Comparison of ENCODE assay signal across 13 mouse cellular contexts in genomic region chr4:97673854-97674510, GRCm38 (mm10).
DNase-seq lines count a peak whose midpoint lies in the region; ATAC-seq lines count a peak whose summit lies in the region.
"Had no signal": no experiment of that assay in that cellular context is flagged by ENCODE, and none has a peak within 500 bp of the region (broad histone marks: within the 10 kb centered on the region; RNA-seq: fewer than 3 reads in every experiment).

No protein-coding gene starts in this region.

- peak; percentile 40; the same call in 1 of the 2 replicates for ATAC-seq in kidney, embryonic 14.5 days (ENCODE audit: low FRiP score, low TSS enrichment)
- peak; percentile 67 for ATAC-seq in CD4-positive, CD25-positive, alpha-beta regulatory T cell, adult 4 months
- ATAC-seq in embryonic facial prominence, embryonic 14.5 days (ENCODE audit: low read depth) = no peak
- no peak for ATAC-seq in erythroblast, adult 5-6 weeks (replicated peaks; ENCODE audit: low FRiP score, poor library complexity, severe bottlenecking)

- no peaks in the 10 kb centered on the region for H3K36me3 ChIP-seq in kidney, embryonic 14.5 days (ENCODE audit: control insufficient read depth, insufficient read depth, low read length)
- H3K36me3 ChIP-seq in embryonic facial prominence, embryonic 14.5 days (ENCODE audit: control insufficient read depth, insufficient read depth, low read length) = no peaks in the 10 kb centered on the region
- no peaks in the 10 kb centered on the region for H3K36me3 ChIP-seq in limb, embryonic 10.5 days
- H3K36me3 ChIP-seq: embryonic facial prominence, embryonic 15.5 days; liver, embryonic 15.5 days; stomach, embryonic 15.5 days had no signal

- H3K9me3 ChIP-seq in kidney, embryonic 14.5 days (ENCODE audit: control insufficient read depth, low read length) = no peaks in the 10 kb centered on the region
- H3K9me3 ChIP-seq in embryonic facial prominence, embryonic 14.5 days (ENCODE audit: control insufficient read depth, low read length) = no peaks in the 10 kb centered on the region
- no peaks in the 10 kb centered on the region for H3K9me3 ChIP-seq in limb, embryonic 10.5 days (replicated peaks)
- H3K9me3 ChIP-seq: embryonic facial prominence, embryonic 15.5 days; liver, embryonic 15.5 days; stomach, embryonic 15.5 days had no signal

- no peaks in the 10 kb centered on the region; the same call in 1 of the 2 replicates for H3K4me1 ChIP-seq in kidney, embryonic 14.5 days (ENCODE audit: control insufficient read depth, insufficient read depth, low read length)
- H3K4me1 ChIP-seq in embryonic facial prominence, embryonic 14.5 days (ENCODE audit: control insufficient read depth, insufficient read depth, low read length) = no peaks in the 10 kb centered on the region
- peaks cover 39% of the 10 kb centered on the region for H3K4me1 ChIP-seq in limb, embryonic 10.5 days
- H3K4me1 ChIP-seq: embryonic facial prominence, embryonic 15.5 days; liver, embryonic 15.5 days; stomach, embryonic 15.5 days had no signal

- H3K27ac ChIP-seq in kidney, embryonic 14.5 days (ENCODE audit: low read depth, low read length) = no peak overlapping the region
- no peak overlapping the region for H3K27ac ChIP-seq in embryonic facial prominence, embryonic 14.5 days (replicated peaks; ENCODE audit: low read depth, low read length)
- H3K27ac ChIP-seq in limb, embryonic 10.5 days = peak overlapping the region; percentile 38; the same call in 1 of the 2 replicates
- H3K27ac ChIP-seq: embryonic facial prominence, embryonic 15.5 days; liver, embryonic 15.5 days; stomach, embryonic 15.5 days had no signal

- 48% methylated on average over 6 of the region's 6 CpGs for WGBS in kidney, embryonic 14.5 days
- 50% methylated on average over 6 of the region's 6 CpGs for WGBS in embryonic facial prominence, embryonic 14.5 days
- whole genome bisulfite sequencing in limb, embryonic 10.5 days = 66% methylated on average over 6 of the region's 6 CpGs

- no peak overlapping the region for H3K9ac ChIP-seq in kidney, embryonic 14.5 days (ENCODE audit: low read depth, low read length)
- H3K9ac ChIP-seq in embryonic facial prominence, embryonic 14.5 days (ENCODE audit: low read depth, low read length) = no peak overlapping the region
- H3K9ac ChIP-seq: embryonic facial prominence, embryonic 15.5 days; liver, embryonic 15.5 days; stomach, embryonic 15.5 days had no signal

- no peak overlapping the region for H3K4me2 ChIP-seq in kidney, embryonic 14.5 days (replicated peaks; ENCODE audit: low read depth, low read length)
- H3K4me2 ChIP-seq in embryonic facial prominence, embryonic 14.5 days (ENCODE audit: low read depth, low read length) = no peak overlapping the region
- H3K4me2 ChIP-seq: embryonic facial prominence, embryonic 15.5 days; liver, embryonic 15.5 days; stomach, embryonic 15.5 days had no signal

- no peaks in the 10 kb centered on the region for H3K27me3 ChIP-seq in kidney, embryonic 14.5 days (ENCODE audit: control insufficient read depth, insufficient read depth, low read length)
- H3K27me3 ChIP-seq in embryonic facial prominence, embryonic 14.5 days (replicated peaks; ENCODE audit: control insufficient read depth, insufficient read depth, low read length) = no peaks in the 10 kb centered on the region
- peaks cover 19% of the 10 kb centered on the region for H3K27me3 ChIP-seq in limb, embryonic 10.5 days (ENCODE audit: low read depth, poor library complexity, severe bottlenecking)
- H3K27me3 ChIP-seq: embryonic facial prominence, embryonic 15.5 days; liver, embryonic 15.5 days; stomach, embryonic 15.5 days had no signal

- no peak overlapping the region for H3K4me3 ChIP-seq in kidney, embryonic 14.5 days (ENCODE audit: low read length)
- no peak overlapping the region for H3K4me3 ChIP-seq in embryonic facial prominence, embryonic 14.5 days (ENCODE audit: low read depth, low read length)
- H3K4me3 ChIP-seq in limb, embryonic 10.5 days = no peak overlapping the region
- H3K4me3 ChIP-seq: embryonic facial prominence, embryonic 15.5 days; liver, embryonic 15.5 days; stomach, embryonic 15.5 days had no signal

- DNase-seq in kidney, postnatal 14 days = no peak
- DNase-seq in embryonic facial prominence, embryonic 14.5 days (ENCODE audit: low spot score) = peak; percentile 24
- no peak for DNase-seq in limb, embryonic 10.5 days (ENCODE audit: low spot score)
- no peak for DNase-seq in B cell, adult 2 months
- no peak for DNase-seq in layer of hippocampus, postnatal 14 days (ENCODE audit: low spot score in 2 of 2)
- DNase-seq: cerebellum, adult 8-10 months; layer of hippocampus, adult 9-11 months had no signal

Comparison
In these comparisons a context has a peak if more than half of its experiments do, and no peak if none do; other contexts are left out.
1. ATAC-seq: peak in kidney, embryonic 14.5 days (single experiment) and CD4-positive, CD25-positive, alpha-beta regulatory T cell, adult 4 months (single experiment); none in embryonic facial prominence, embryonic 14.5 days (single experiment) and erythroblast, adult 5-6 weeks (single experiment).